ENCODE assay signal across 15 mouse cellular contexts in genomic region chr5:91294957-91295356, GRCm38 (mm10).
"Had no signal": no experiment of that assay in that cellular context is flagged by ENCODE, and none has a peak within 500 bp of the region (broad histone marks: within the 10 kb centered on the region; RNA-seq: fewer than 3 reads in every experiment).

No protein-coding gene starts in this region.

- H3K4me1 ChIP-seq: limb, embryonic 15.5 days; liver, embryonic 12.5 days; megakaryocyte, embryonic 14.5 days; midbrain, embryonic 12.5 days had no signal

- H3K4me3 ChIP-seq: limb, embryonic 15.5 days; liver, embryonic 12.5 days; megakaryocyte, embryonic 14.5 days; midbrain, embryonic 12.5 days had no signal

- H3K36me3 ChIP-seq: limb, embryonic 15.5 days; liver, embryonic 12.5 days; midbrain, embryonic 12.5 days had no signal

- DNase-seq: layer of hippocampus, adult 9-11 months; layer of hippocampus, postnatal 36 days; lung, embryonic 14.5 days; lung, postnatal 10 days; right cerebral cortex, postnatal 4 days; spleen, adult 18-20 months; thymus, adult 18-20 months; thymus, postnatal 14 days had no signal

- H3K27me3 ChIP-seq: limb, embryonic 15.5 days; liver, embryonic 12.5 days; megakaryocyte, embryonic 14.5 days; midbrain, embryonic 12.5 days had no signal

- H3K9me3 ChIP-seq: limb, embryonic 15.5 days; liver, embryonic 12.5 days; megakaryocyte, embryonic 14.5 days; midbrain, embryonic 12.5 days had no signal

- H3K4me2 ChIP-seq: limb, embryonic 15.5 days; liver, embryonic 12.5 days; lung, embryonic 14.5 days; midbrain, embryonic 12.5 days had no signal

- ATAC-seq: intestine, embryonic 16.5 days; liver, embryonic 12.5 days; midbrain, embryonic 16.5 days had no signal

- H3K9ac ChIP-seq: limb, embryonic 15.5 days; liver, embryonic 12.5 days; lung, embryonic 14.5 days; midbrain, embryonic 12.5 days had no signal

- H3K27ac ChIP-seq: limb, embryonic 15.5 days; liver, embryonic 12.5 days; macrophage; midbrain, embryonic 12.5 days had no signal
